Mouse (Mus musculus) lung, postnatal 0 days (tissue): ENCODE data around the gene Pdlim4. TPM values are rescaled to one million over a fixed set of nuclear protein-coding genes. Genes with fewer than 3 reads are reported as not detected.

ENCODE experiments used
- ATAC-seq: fragments of 200-750 bp; cut with Nextera tagmentation; 2 replicates; pipeline ENCODE4 v1.8.0; 2017; ENCODE audit warnings: moderate library complexity
- DNase-seq: peaks from one replicate; pipeline ENCODE4 v3.0.0-alpha.2; 2016; ENCODE audit warnings: low spot score
- H3K27ac ChIP-seq: fragments of 300-500 bp; sonication (generic); 2 replicates; pipeline ENCODE4 v1.5.1; 2014; ENCODE audit warnings: antibody characterized with exemption, mild to moderate bottlenecking, low read length, mixed read lengths
- H3K27me3 ChIP-seq: fragments of 300-500 bp; sonication (generic); replicated peaks from 2 replicates; pipeline ENCODE4 v1.6.1; 2014; ENCODE audit warnings: low read length, mixed read lengths; ENCODE audit not compliant: insufficient read depth
- H3K36me3 ChIP-seq: fragments of 300-500 bp; sonication (generic); 2 replicates; pipeline ENCODE4 v1.6.1; 2014; ENCODE audit warnings: low read length, mixed read lengths; ENCODE audit not compliant: insufficient read depth
- H3K4me1 ChIP-seq: fragments of 300-500 bp; sonication (generic); 2 replicates; pipeline ENCODE4 v1.6.1; 2014; ENCODE audit warnings: antibody characterized with exemption, low read depth, low read length, mixed read lengths; ENCODE audit not compliant: insufficient read depth
- H3K4me2 ChIP-seq: fragments of 300-500 bp; sonication (generic); replicated peaks from 2 replicates; pipeline ENCODE4 v1.6.1; 2014; ENCODE audit warnings: low read depth, mild to moderate bottlenecking, low read length, moderate library complexity, mixed read lengths
- H3K4me3 ChIP-seq: fragments of 300-500 bp; sonication (generic); 2 replicates; pipeline ENCODE4 v1.5.1; 2014; ENCODE audit warnings: low read depth, low read length
- H3K9ac ChIP-seq: fragments of 300-500 bp; sonication (generic); replicated peaks from 2 replicates; pipeline ENCODE4 v1.6.1; 2014; ENCODE audit warnings: low read depth, mild to moderate bottlenecking
- H3K9me3 ChIP-seq: fragments of 300-500 bp; sonication (generic); 2 replicates; pipeline ENCODE4 v1.6.1; 2016; ENCODE audit warnings: low read length, mixed read lengths
- CTCF ChIP-seq: IDR thresholded peaks from 2 replicates; pipeline ENCODE4 v1.5.1; 2016; ENCODE audit warnings: antibody characterized with exemption, mild to moderate bottlenecking
- EP300 ChIP-seq: IDR thresholded peaks from 2 replicates; pipeline ENCODE4 v1.6.1; 2016; ENCODE audit warnings: antibody characterized with exemption, mild to moderate bottlenecking, control low read depth
- WGBS: fragments of 180-500 bp; shearing (Covaris S2); extraction: QIAGEN DNeasy Blood & Tissue Kit; methylation state at CpG from one replicate; pipeline ENCODE4 v1.1.7; 2014; 5-methylcytosine and 5-hydroxymethylcytosine counted together
- polyA plus RNA-seq: library from polyadenylated mRNA; unstranded; fragments of >200 nt; fragmentation: Nextera tagmentation; extraction: Ambion mirVana; gene quantifications from 2 replicates; pipeline ENCODE4 v1.2.1, GENCODE M21; 2015

The Pdlim4 gene
- polyA plus RNA-seq, 1 experiment from 2014 or later: 8.6 TPM

- no peaks in the 10 kb centered on the region for H3K9me3 ChIP-seq
- no peak for TF ChIP-seq EP300
- no peak for TF ChIP-seq CTCF
- no peaks in the 10 kb centered on the region for H3K27me3 ChIP-seq
- no peak for DNase-seq
- no peak for ATAC-seq
- 71% methylated on average over 7 of the region's 7 CpGs for WGBS
- H3K36me3 ChIP-seq: no peaks in the 10 kb centered on the region
- no peak overlapping the region for H3K4me3 ChIP-seq
- 0 out of 2 replicates have a peak overlapping the region, but pooled peaks have one; percentile 8 for H3K27ac ChIP-seq
- H3K9ac ChIP-seq: no peak overlapping the region
- H3K4me1 ChIP-seq: peaks cover 5% of the 10 kb centered on the region; the same call in 1 of the 2 replicates
- no peak overlapping the region for H3K4me2 ChIP-seq
Measured at GRCm38 (mm10) chr11:54107239-54107638, 38.4 kb upstream of the Pdlim4 start.

- H3K9me3 ChIP-seq: no peaks in the 10 kb centered on the region
- H3K36me3 ChIP-seq: no peaks in the 10 kb centered on the region
- 0 out of 2 replicates have a peak overlapping the region, but pooled peaks have one; percentile 8 for H3K27ac ChIP-seq
- DNase-seq: peak; percentile 85
- peak; percentile 88 for ATAC-seq
- 62% methylated on average over 3 of the region's 3 CpGs for WGBS
- H3K4me1 ChIP-seq: peaks cover 5% of the 10 kb centered on the region; the same call in 1 of the 2 replicates
- no peaks in the 10 kb centered on the region for H3K27me3 ChIP-seq
- no peak overlapping the region for H3K9ac ChIP-seq
- H3K4me3 ChIP-seq: no peak overlapping the region
- TF ChIP-seq CTCF (no peak), EP300 (peak; percentile 71)
- H3K4me2 ChIP-seq: no peak overlapping the region
Measured at GRCm38 (mm10) chr11:54106676-54107075, 37.9 kb upstream of the Pdlim4 start.

GRCm38 (mm10) chr11:54105011-54105410, 36.2 kb upstream of the Pdlim4 start:
- Histone ChIP-seq H3K4me1 (peaks cover 10% of the 10 kb centered on the region; the same call in 1 of the 2 replicates), H3K4me2 (no peak overlapping the region), H3K36me3 (no peaks in the 10 kb centered on the region), H3K4me3 (no peak overlapping the region), H3K27me3 (no peaks in the 10 kb centered on the region), H3K9ac (no peak overlapping the region), H3K9me3 (no peaks in the 10 kb centered on the region), H3K27ac (no peak overlapping the region)
- DNase-seq: no peak
- WGBS: 75% methylated on average over 6 of the region's 6 CpGs
- no peak for TF ChIP-seq EP300
- ATAC-seq: no peak

- 77% methylated on average over 10 of the region's 10 CpGs for WGBS
- Histone ChIP-seq H3K9ac (no peak overlapping the region), H3K27ac (no peak overlapping the region)
Measured at GRCm38 (mm10) chr11:54102706-54103449, 34.1 kb upstream of the Pdlim4 start.

GRCm38 (mm10) chr11:54101701-54102100, 32.9 kb upstream of the Pdlim4 start:
- H3K9ac ChIP-seq: no peak overlapping the region
- ATAC-seq: no peak
- 76% methylated on average over 9 of the region's 9 CpGs for WGBS

More at GRCm38 (mm10) chr11:54102706-54103449, 34.1 kb upstream of the Pdlim4 start:
- Histone ChIP-seq H3K4me2 (no peak overlapping the region), H3K36me3 (no peaks in the 10 kb centered on the region), H3K4me3 (no peak overlapping the region), H3K9me3 (no peaks in the 10 kb centered on the region), H3K27me3 (no peaks in the 10 kb centered on the region), H3K4me1 (peaks cover 10% of the 10 kb centered on the region; the same call in 1 of the 2 replicates)
- ATAC-seq: no peak
- no peak for DNase-seq
- TF ChIP-seq EP300 (no peak), CTCF (no peak)

GRCm38 (mm10) chr11:54100692-54101591, 32.1 kb upstream of the Pdlim4 start:
- Histone ChIP-seq H3K9me3 (no peaks in the 10 kb centered on the region), H3K27ac (no peak overlapping the region), H3K4me3 (peak overlapping the region; percentile 69), H3K36me3 (no peaks in the 10 kb centered on the region), H3K4me1 (0 out of 2 replicates have a peak, but pooled peaks cover 4% of the 10 kb centered on the region), H3K9ac (peak overlapping the region; percentile 66), H3K27me3 (no peaks in the 10 kb centered on the region), H3K4me2 (peak overlapping the region; percentile 83)
- TF ChIP-seq EP300 (no peak), CTCF (no peak)
- peak; percentile 84 for DNase-seq
- ATAC-seq: peak; percentile 95
- 2% methylated on average over 61 of the region's 83 CpGs for WGBS

More at GRCm38 (mm10) chr11:54101701-54102100, 32.9 kb upstream of the Pdlim4 start:
- Histone ChIP-seq H3K9me3 (no peaks in the 10 kb centered on the region), H3K4me3 (peak overlapping the region; percentile 69), H3K27ac (no peak overlapping the region), H3K4me1 (peaks cover 4% of the 10 kb centered on the region; the same call in 1 of the 2 replicates), H3K4me2 (peak overlapping the region; percentile 83), H3K27me3 (no peaks in the 10 kb centered on the region), H3K36me3 (no peaks in the 10 kb centered on the region)
- TF ChIP-seq CTCF: no peak
- no peak for TF ChIP-seq EP300
- no peak for DNase-seq
